Mouse (Mus musculus): ENCODE data around the gene Gm19426.

GRCm38 (mm10) chr2:84788316-84788715 is 44.9 kb upstream of the Gm19426 start:
- TF ChIP-seq POLR2A (IDR thresholded peaks at IDR 0.05; ENCODE audit: low read depth, low read length) (no peak), CTCF (IDR thresholded peaks at IDR 0.05; ENCODE audit: extremely low read depth, insufficient read depth, insufficient read length, insufficient replicate concordance) (no peak)
